Mouse (Mus musculus) stomach, embryonic 14.5 days (tissue): Measurements from ENCODE around the gene B4galt3. TPM values are rescaled to one million over a fixed set of nuclear protein-coding genes. Genes with fewer than 3 reads are reported as not detected.

Source experiments
- ATAC-seq: fragments of 200-750 bp; cut with Nextera tagmentation; 2 replicates; pipeline ENCODE4 v1.8.0; 2017; ENCODE audit warnings: low read depth, moderate TSS enrichment; ENCODE audit not compliant: insufficient number of reproducible peaks, insufficient read depth, low FRiP score
- H3K27ac ChIP-seq: fragments of 300-500 bp; sonication (generic); 2 replicates; pipeline ENCODE4 v1.5.1; 2014; ENCODE audit warnings: mild to moderate bottlenecking, low read length, moderate library complexity, mixed read lengths
- H3K27me3 ChIP-seq: fragments of 300-500 bp; sonication (generic); 2 replicates; pipeline ENCODE4 v1.6.1; 2014; ENCODE audit warnings: low read length, control low read depth, mixed read lengths; ENCODE audit not compliant: control insufficient read depth, insufficient read depth
- H3K36me3 ChIP-seq: fragments of 300-500 bp; sonication (generic); 2 replicates; pipeline ENCODE4 v1.6.1; 2014; ENCODE audit warnings: mild to moderate bottlenecking, control low read depth, low read length, moderate library complexity, mixed read lengths; ENCODE audit not compliant: control insufficient read depth, insufficient read depth
- H3K4me1 ChIP-seq: fragments of 300-500 bp; sonication (generic); 2 replicates; pipeline ENCODE4 v1.6.1; 2014; ENCODE audit warnings: low read length, control low read depth, mixed read lengths; ENCODE audit not compliant: control insufficient read depth, insufficient read depth
- H3K4me2 ChIP-seq: fragments of 300-500 bp; sonication (generic); replicated peaks from 2 replicates; pipeline ENCODE4 v1.6.1; 2014; ENCODE audit warnings: low read depth, low read length, control low read depth
- H3K4me3 ChIP-seq: fragments of 300-500 bp; sonication (generic); 2 replicates; pipeline ENCODE4 v1.5.1; 2014; ENCODE audit warnings: low read depth, low read length, control low read depth
- H3K9ac ChIP-seq: fragments of 300-500 bp; sonication (generic); replicated peaks from 2 replicates; pipeline ENCODE4 v1.6.1; 2014; ENCODE audit warnings: low read depth, mild to moderate bottlenecking, control low read depth, low read length, moderate library complexity, mixed read lengths
- H3K9me3 ChIP-seq: fragments of 300-500 bp; sonication (generic); 2 replicates; pipeline ENCODE4 v1.6.1; 2016; ENCODE audit warnings: low read depth, low read length, control low read depth; ENCODE audit not compliant: control insufficient read depth
- WGBS: fragments of 180-500 bp; shearing (Covaris S2); extraction: QIAGEN DNeasy Blood & Tissue Kit; methylation state at CpG from one replicate; pipeline ENCODE4 v1.1.7; 2014; 5-methylcytosine and 5-hydroxymethylcytosine counted together
- polyA plus RNA-seq: library from polyadenylated mRNA; unstranded; fragments of >200 nt; fragmentation: Nextera tagmentation; extraction: Ambion mirVana; gene quantifications from 2 replicates; pipeline ENCODE4 v1.2.1, GENCODE M21; 2014

The B4galt3 gene
- polyA plus RNA-seq, 1 experiment from 2014 or later: 81.1 TPM

DNA sequence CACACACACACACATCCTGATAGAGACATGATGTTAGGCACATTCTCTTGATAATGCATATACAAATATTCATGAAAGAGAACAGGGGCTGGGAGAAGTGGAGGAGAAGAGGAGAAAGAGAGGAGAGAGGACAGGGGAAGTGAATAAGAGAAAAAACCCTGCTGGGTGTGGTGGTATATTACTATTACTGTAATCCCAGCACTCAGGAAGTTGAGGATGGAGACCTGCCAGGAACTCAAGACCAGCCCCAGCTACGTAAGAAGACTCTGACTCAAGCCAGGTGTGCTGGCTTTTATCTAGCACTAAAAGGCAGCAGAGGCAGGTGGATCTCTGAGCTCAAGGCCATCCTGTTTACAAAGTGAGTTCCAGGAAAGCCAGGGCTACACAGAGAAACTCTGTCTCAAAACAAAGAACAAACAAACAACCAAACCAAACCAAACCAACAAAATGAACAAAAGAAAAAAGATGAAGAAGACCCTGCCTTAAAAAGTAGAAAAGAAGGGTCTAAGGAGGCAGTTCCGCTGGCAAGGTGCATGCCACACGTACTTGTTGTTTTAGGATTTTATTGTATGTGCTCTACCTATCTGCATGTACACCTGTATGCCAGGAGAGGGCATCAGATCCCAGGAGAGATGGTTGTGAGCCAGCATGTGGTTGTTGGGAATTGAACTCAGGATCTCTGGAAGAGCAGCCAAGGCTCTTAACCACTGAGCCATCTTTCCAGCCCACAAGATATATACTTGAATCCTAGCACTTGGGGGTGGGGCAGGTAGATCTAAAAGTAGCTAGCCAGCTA lies 6.3 kb upstream of the B4galt3 start:
- no peak for ATAC-seq
- no peaks in the 10 kb centered on the region for H3K27me3 ChIP-seq
- peaks cover 8% of the 10 kb centered on the region for H3K4me1 ChIP-seq
- no peak overlapping the region for H3K4me2 ChIP-seq
- no peak overlapping the region for H3K4me3 ChIP-seq
- WGBS: 67% methylated on average over 3 of the region's 3 CpGs
- H3K9ac ChIP-seq: no peak overlapping the region
- peak overlapping the region; percentile 93; the same call in 1 of the 2 replicates for H3K27ac ChIP-seq
- H3K9me3 ChIP-seq: no peaks in the 10 kb centered on the region
- H3K36me3 ChIP-seq: no peaks in the 10 kb centered on the region

DNA sequence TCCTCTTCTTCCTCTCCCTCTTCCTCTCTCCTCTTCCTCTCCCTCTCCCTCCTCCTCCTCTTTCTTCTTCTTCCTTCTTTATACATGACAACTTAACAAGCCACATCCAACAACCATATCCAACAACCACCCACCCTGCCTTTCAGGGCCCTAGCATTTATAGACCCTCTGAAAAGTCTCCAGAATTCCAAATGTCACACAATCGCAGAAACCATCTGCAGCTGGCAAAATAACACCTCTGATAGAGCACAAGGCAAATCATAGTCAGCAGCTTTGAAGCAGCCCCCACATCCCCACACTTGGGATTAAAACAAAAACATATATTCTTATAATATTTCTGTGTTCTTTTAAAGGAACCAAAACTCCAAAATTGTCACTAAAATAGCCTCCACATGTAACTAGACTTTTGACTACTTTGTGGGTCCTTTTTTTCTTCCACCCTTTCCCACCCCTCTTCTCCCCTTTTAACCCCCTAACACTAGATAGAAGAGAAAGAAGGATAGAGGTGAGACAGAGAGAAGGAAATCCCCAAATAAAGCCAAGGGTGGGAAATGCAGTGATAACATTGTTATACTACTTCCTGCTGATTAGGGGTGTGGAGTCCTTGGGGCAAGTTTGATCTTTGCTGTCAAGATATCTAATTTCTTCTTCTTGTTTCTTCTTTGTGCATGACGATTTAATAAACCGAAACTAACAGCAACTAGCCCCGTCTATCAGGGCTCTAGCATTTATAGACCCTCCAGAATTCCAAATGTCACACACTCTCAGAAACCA lies 4.0 kb upstream of the B4galt3 start:
- H3K4me1 ChIP-seq: peaks cover 12% of the 10 kb centered on the region
- no peak overlapping the region for H3K4me2 ChIP-seq
- H3K9ac ChIP-seq: no peak overlapping the region
- no peak overlapping the region for H3K27ac ChIP-seq
- ATAC-seq: no peak
- no peaks in the 10 kb centered on the region for H3K36me3 ChIP-seq
- no peaks in the 10 kb centered on the region for H3K27me3 ChIP-seq
- H3K9me3 ChIP-seq: no peaks in the 10 kb centered on the region
- H3K4me3 ChIP-seq: no peak overlapping the region
- 66% methylated on average over 4 of the region's 4 CpGs for WGBS

GRCm38 (mm10) chr1:171268341-171268740 lies 1.8 kb upstream of the B4galt3 start:
- peaks cover 3% of the 10 kb centered on the region; the same call in 1 of the 2 replicates for H3K36me3 ChIP-seq
- no peaks in the 10 kb centered on the region for H3K9me3 ChIP-seq
- no peak overlapping the region for H3K4me2 ChIP-seq
- 63% methylated on average over 1 of the region's 1 CpGs for WGBS
- no peak overlapping the region for H3K9ac ChIP-seq
- ATAC-seq: no peak
- H3K27ac ChIP-seq: no peak overlapping the region
- H3K4me1 ChIP-seq: peaks cover 12% of the 10 kb centered on the region
- no peak overlapping the region for H3K4me3 ChIP-seq
- no peaks in the 10 kb centered on the region for H3K27me3 ChIP-seq

GRCm38 (mm10) chr1:171270573-171270900 lies 409 bp downstream of the B4galt3 start:
- peak overlapping the region; percentile 66 for H3K9ac ChIP-seq
- no peaks in the 10 kb centered on the region for H3K9me3 ChIP-seq
- ATAC-seq: peak; percentile 87
- peak overlapping the region; percentile 74; the same call in 1 of the 2 replicates for H3K27ac ChIP-seq
- peak overlapping the region; percentile 85 for H3K4me2 ChIP-seq
- H3K4me3 ChIP-seq: peak overlapping the region; percentile 70
- under 1% methylated on average over 19 of the region's 19 CpGs for WGBS
- H3K36me3 ChIP-seq: peaks cover 24% of the 10 kb centered on the region
- peaks cover 12% of the 10 kb centered on the region for H3K4me1 ChIP-seq
- no peaks in the 10 kb centered on the region for H3K27me3 ChIP-seq

DNA sequence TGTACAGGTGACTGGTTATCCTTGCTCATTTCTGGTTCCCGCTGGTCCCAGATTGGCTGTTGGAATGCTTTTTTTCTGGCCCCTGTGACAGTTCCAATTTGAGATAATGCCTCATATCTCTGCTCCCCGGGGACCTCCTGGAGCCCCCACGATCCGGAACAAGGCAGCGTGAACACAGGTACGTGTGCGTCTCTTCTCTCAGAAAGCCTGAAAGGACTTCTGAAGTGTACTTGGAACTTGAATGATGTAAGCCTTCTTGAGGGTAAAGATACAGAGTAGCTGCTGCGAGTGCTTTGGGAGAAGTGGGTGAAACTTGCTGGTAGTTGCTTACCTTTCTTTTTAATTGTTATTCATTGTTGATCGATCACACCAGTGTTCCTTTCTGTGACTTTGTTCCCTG lies 1.1 kb downstream of the B4galt3 start:
- Histone ChIP-seq H3K27ac (no peak overlapping the region; the same call in 1 of the 2 replicates), H3K4me1 (peaks cover 12% of the 10 kb centered on the region), H3K9ac (peak overlapping the region; percentile 66; the same call in 1 of the 2 replicates), H3K36me3 (peaks cover 30% of the 10 kb centered on the region), H3K9me3 (no peaks in the 10 kb centered on the region), H3K4me2 (peak overlapping the region; percentile 85), H3K4me3 (peak overlapping the region; percentile 70), H3K27me3 (no peaks in the 10 kb centered on the region)
- ATAC-seq: no peak
- WGBS: 38% methylated on average over 9 of the region's 9 CpGs

- 66% methylated on average over 10 of the region's 10 CpGs for WGBS
- H3K4me1 ChIP-seq: peaks cover 12% of the 10 kb centered on the region
- no peak for ATAC-seq
- no peaks in the 10 kb centered on the region for H3K9me3 ChIP-seq
- H3K9ac ChIP-seq: no peak overlapping the region
- H3K4me3 ChIP-seq: peak overlapping the region; percentile 70; the same call in 1 of the 2 replicates
- H3K27me3 ChIP-seq: no peaks in the 10 kb centered on the region
- H3K36me3 ChIP-seq: peaks cover 34% of the 10 kb centered on the region
- H3K4me2 ChIP-seq: peak overlapping the region; percentile 85
- H3K27ac ChIP-seq: no peak overlapping the region
These were observed 1.5 kb downstream of the B4galt3 start for GRCm38 (mm10) chr1:171271622-171272021.

DNA sequence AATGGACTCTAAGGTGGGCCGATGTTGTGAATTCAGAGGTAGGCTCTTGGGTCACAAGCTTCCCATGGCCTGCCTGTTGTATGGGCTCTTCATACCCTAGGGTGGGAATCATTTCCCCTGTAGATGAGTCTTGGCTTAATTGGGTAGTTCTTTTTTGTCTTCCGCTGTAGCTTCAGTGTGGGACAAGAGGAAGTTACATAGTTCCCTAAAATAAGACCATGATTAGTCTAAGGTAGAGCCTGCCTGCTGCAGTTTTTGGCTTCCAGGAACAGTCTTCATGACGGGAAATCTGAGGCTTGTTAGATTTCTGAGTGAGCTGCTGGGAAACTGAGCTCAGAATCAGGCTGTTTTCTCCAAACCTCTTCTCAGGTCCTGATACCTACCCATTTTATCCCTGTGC lies 2.0 kb downstream of the B4galt3 start:
- H3K4me3 ChIP-seq: no peak overlapping the region
- H3K9ac ChIP-seq: no peak overlapping the region
- peak overlapping the region; percentile 85; the same call in 1 of the 2 replicates for H3K4me2 ChIP-seq
- ATAC-seq: no peak
- WGBS: 88% methylated on average over 3 of the region's 3 CpGs
- H3K36me3 ChIP-seq: peaks cover 39% of the 10 kb centered on the region
- no peak overlapping the region for H3K27ac ChIP-seq
- H3K27me3 ChIP-seq: no peaks in the 10 kb centered on the region
- H3K9me3 ChIP-seq: no peaks in the 10 kb centered on the region
- H3K4me1 ChIP-seq: peaks cover 12% of the 10 kb centered on the region

DNA sequence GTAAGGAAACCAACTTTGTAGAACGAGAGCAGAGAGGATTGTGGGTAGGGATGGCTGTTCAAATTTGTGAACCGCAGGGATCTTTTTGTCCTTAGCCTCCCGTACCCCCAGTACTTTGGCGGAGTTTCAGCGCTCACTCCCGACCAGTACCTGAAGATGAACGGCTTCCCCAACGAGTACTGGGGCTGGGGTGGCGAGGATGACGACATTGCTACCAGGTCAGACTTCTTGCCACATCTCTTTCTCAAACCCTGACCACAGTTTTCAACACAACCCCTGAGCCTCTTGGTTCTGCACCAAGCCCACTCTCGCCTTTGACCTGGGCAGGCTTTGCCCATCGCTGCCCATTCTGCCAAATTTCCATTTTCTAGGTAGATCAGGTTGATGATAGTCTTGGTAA lies 4.0 kb downstream of the B4galt3 start:
- Histone ChIP-seq H3K9ac (no peak overlapping the region), H3K4me3 (no peak overlapping the region), H3K36me3 (peaks cover 56% of the 10 kb centered on the region), H3K4me1 (peaks cover 12% of the 10 kb centered on the region), H3K27ac (no peak overlapping the region), H3K27me3 (no peaks in the 10 kb centered on the region), H3K4me2 (no peak overlapping the region), H3K9me3 (no peaks in the 10 kb centered on the region)
- ATAC-seq: no peak
- 90% methylated on average over 12 of the region's 12 CpGs for WGBS
